Mouse (Mus musculus): ENCODE data around the gene Mtor. TPM values are rescaled to one million over a fixed set of nuclear protein-coding genes. Genes with fewer than 3 reads are reported as not detected.

Mtor gene
- polyA plus RNA-seq, 1 experiment from 2014 or later, result 28.2 TPM

Other genes starting within 250 kb of the Mtor start
- 17.7 and 21.3 TPM in 2 replicates for gene Disp3, start 160.6 kb upstream of the Mtor start, polyA plus RNA-seq (2016; fragmentation: Nextera tagmentation; extraction: Ambion mirVana)
- 19.5 and 19.7 TPM in 2 replicates for gene Ubiad1, start 3.8 kb upstream of the Mtor start, polyA plus RNA-seq (2016; fragmentation: Nextera tagmentation; extraction: Ambion mirVana)
- 0.29 and 0.37 TPM in 2 replicates for gene Angptl7, start 51.8 kb downstream of the Mtor start, polyA plus RNA-seq (2016; fragmentation: Nextera tagmentation; extraction: Ambion mirVana)
- 88.3 and 95.6 TPM in 2 replicates for gene Exosc10, start 109.8 kb downstream of the Mtor start, polyA plus RNA-seq (2016; fragmentation: Nextera tagmentation; extraction: Ambion mirVana)
- 167 and 170 TPM in 2 replicates for gene Srm, start 142.9 kb downstream of the Mtor start, polyA plus RNA-seq (2016; fragmentation: Nextera tagmentation; extraction: Ambion mirVana)
- gene Masp2, start 153.9 kb downstream of the Mtor start, polyA plus RNA-seq (2016; fragmentation: Nextera tagmentation; extraction: Ambion mirVana), result 0.27 and 0.38 TPM in 2 replicates
- 323 and 327 TPM in 2 replicates for gene Tardbp, start 178.4 kb downstream of the Mtor start, polyA plus RNA-seq (2016; fragmentation: Nextera tagmentation; extraction: Ambion mirVana)
- not detected in 2 replicates for gene Gm572, start 194.7 kb downstream of the Mtor start, polyA plus RNA-seq (2016; fragmentation: Nextera tagmentation; extraction: Ambion mirVana)